Mouse (Mus musculus): ENCODE measurements at regions not wholly inside any gene's neighbourhood (a gene's known extent, or its start where the extent isn't known, plus 50 kb on each side); places are given as distances from the start of the nearest gene placed in this dataset.
A peak's percentile ranks its signal among the peaks of the same experiment; 100 is the strongest.

- no peak overlapping the region for H3K27ac ChIP-seq
- no peak overlapping the region for H3K4me3 ChIP-seq
- intact Hi-C loops (cut with DNase I), result no loop called here
- DNase-seq, result no peak
- no peak for TF ChIP-seq CTCF (IDR thresholded peaks at IDR 0.05)
Observed at GRCm38 (mm10) chr4:124015323-124015722, 97.5 kb upstream of the 4930535I16Rik start.

GRCm38 (mm10) chr4:124012406-124012805 lies 94.6 kb upstream of the 4930535I16Rik start:
- peak; percentile 51 for DNase-seq

DNA sequence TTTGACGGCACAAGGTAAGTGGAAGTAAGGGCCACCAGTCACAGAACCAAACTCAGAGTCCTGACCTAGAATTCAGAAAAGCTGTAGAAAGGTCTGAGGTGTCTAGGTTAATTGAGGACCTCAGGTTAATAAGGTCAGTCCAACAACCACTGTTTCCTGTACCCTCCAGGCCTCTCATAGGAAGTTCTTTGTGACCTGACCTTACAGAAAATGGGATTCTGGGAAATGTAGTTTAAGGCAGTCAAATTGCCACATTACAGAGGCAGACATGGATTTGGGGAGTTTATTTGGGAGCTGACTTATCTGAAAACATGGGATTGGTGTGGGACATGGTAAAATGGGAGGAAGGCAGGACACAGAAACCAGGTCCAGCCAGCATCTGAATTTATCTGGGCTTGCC lies 90.9 kb upstream of the 4930535I16Rik start:
- Histone ChIP-seq H3K4me3 (no peak overlapping the region), H3K27ac (no peak overlapping the region)
- intact Hi-C loops (cut with DNase I), result no loop called here
- TF ChIP-seq CTCF (IDR thresholded peaks at IDR 0.05), result no peak
- DNase-seq, result no peak

More at GRCm38 (mm10) chr4:124012406-124012805, 94.6 kb upstream of the 4930535I16Rik start:
- intact Hi-C loops (cut with DNase I), result no loop called here
- TF ChIP-seq CTCF (IDR thresholded peaks at IDR 0.05), result no peak
- H3K4me3 ChIP-seq, result no peak overlapping the region
- H3K27ac ChIP-seq, result peak overlapping the region; percentile 79

GRCm38 (mm10) chr4:124005626-124006315 lies 87.9 kb upstream of the 4930535I16Rik start:
- Histone ChIP-seq H3K27ac (no peak overlapping the region), H3K4me3 (no peak overlapping the region)
- intact Hi-C loops (cut with DNase I), result no loop called here
- TF ChIP-seq CTCF (IDR thresholded peaks at IDR 0.05), result no peak
- no peak for DNase-seq

DNA sequence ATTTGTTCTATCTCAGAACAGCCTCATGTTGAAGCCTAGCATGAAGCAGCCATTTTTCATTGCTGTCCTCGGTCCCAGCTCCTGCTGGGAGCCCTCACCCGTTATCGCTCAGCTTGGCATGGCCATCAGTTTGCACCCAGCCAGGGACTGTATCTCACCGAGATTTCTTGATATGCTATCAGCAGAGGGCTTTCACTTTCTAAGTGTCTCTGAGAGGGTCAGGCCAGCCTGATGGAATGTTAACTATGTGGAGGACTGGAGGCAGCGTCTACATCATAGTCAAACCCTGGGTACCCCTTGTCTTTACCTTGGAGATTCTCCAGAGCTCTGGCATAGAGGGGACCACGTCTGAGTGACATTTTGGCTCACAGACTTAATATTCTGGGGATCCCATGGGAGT lies 84.9 kb upstream of the 4930535I16Rik start:
- no peak for DNase-seq
- H3K4me3 ChIP-seq, result no peak overlapping the region
- H3K27ac ChIP-seq, result no peak overlapping the region
- intact Hi-C loops (cut with DNase I), result no loop called here
- TF ChIP-seq CTCF (IDR thresholded peaks at IDR 0.05), result no peak

GRCm38 (mm10) chr4:124002105-124002504 lies 84.3 kb upstream of the 4930535I16Rik start:
- Histone ChIP-seq H3K27ac (no peak overlapping the region), H3K4me3 (no peak overlapping the region)
- no peak for DNase-seq
- intact Hi-C loops (cut with DNase I), result no loop called here
- TF ChIP-seq CTCF (IDR thresholded peaks at IDR 0.05), result no peak

- Histone ChIP-seq H3K27ac (no peak overlapping the region), H3K4me3 (no peak overlapping the region)
- no peak for DNase-seq
- intact Hi-C loops (cut with DNase I), result no loop called here
- TF ChIP-seq CTCF (IDR thresholded peaks at IDR 0.05), result no peak
Observed at GRCm38 (mm10) chr4:123995815-123996214, 78.0 kb upstream of the 4930535I16Rik start.

DNA sequence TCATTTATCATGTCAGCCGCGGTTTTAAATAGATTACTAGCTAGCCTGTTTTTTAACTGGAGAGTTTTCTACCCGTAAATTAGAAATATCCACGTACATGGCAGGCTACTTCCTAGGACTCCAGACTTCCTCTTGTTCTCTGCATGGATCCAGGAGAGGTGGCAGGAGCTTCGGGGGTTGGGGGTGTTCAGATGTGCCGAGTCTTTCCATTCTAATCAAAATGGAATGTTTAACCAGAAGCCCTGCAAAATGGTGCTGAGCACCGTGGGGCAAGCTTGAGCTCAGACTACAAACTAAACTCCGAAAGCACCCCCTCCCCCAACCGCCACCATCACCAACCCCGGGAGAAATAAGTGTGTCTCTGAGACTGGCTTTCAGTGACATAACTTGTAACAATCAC lies 73.4 kb upstream of the 4930535I16Rik start:
- no peak for DNase-seq
- no peak overlapping the region for H3K27ac ChIP-seq
- intact Hi-C loops (cut with DNase I), result no loop called here
- peak overlapping the region; percentile 53 for H3K4me3 ChIP-seq
- no peak for TF ChIP-seq CTCF (IDR thresholded peaks at IDR 0.05)

- no peak overlapping the region for H3K27ac ChIP-seq
- peak overlapping the region; percentile 53 for H3K4me3 ChIP-seq
- no peak for TF ChIP-seq CTCF (IDR thresholded peaks at IDR 0.05)
- peak; percentile 34 for DNase-seq
- intact Hi-C loops (cut with DNase I), result no loop called here
Observed at GRCm38 (mm10) chr4:123990293-123991185, 72.7 kb upstream of the 4930535I16Rik start.
